Mouse (Mus musculus) gastrocnemius, postnatal 36 days (tissue): ENCODE measurements at regions not wholly inside any gene's neighbourhood (a gene's known extent, or its start where the extent isn't known, plus 50 kb on each side); places are given as distances from the start of the nearest gene placed in this dataset.

Source experiments
- DNase-seq, 2 experiments: peaks; one replicate each; pipeline ENCODE4 v3.0.0; 2022
- intact Hi-C: fragments of 180-260 bp; cut with DNase I; formaldehyde crosslinking; loops from one replicate; pipeline ENCODE4 v1.15.1; 2025

- DNase-seq: peak in 1 of 2 experiments; percentile 31
- intact Hi-C loops: loop anchor here (5.0 kb wide), 1 partner anchor 1448 kb away; no protein-coding TSS in a partner anchor
Observed at GRCm38 (mm10) chr5:73729646-73730045, 78.5 kb downstream of the Spata18 start.

GRCm38 (mm10) chr5:73731423-73731822 lies 80.2 kb downstream of the Spata18 start:
- DNase-seq: no peak
- intact Hi-C loops: no loop called here

- peak in 1 of 2 experiments; percentile 9 for DNase-seq
Observed at GRCm38 (mm10) chr5:73731991-73732565, 80.9 kb downstream of the Spata18 start.

GRCm38 (mm10) chr5:73740766-73741165 lies 89.6 kb downstream of the Spata18 start:
- intact Hi-C loops: no loop called here
- DNase-seq: no peak

More at GRCm38 (mm10) chr5:73731991-73732565, 80.9 kb downstream of the Spata18 start:
- intact Hi-C loops: no loop called here

GRCm38 (mm10) chr5:73741441-73741840 lies 90.3 kb downstream of the Spata18 start:
- DNase-seq: no peak

GRCm38 (mm10) chr5:73743953-73744352 lies 92.8 kb downstream of the Spata18 start:
- DNase-seq: no peak
- intact Hi-C loops: no loop called here

More at GRCm38 (mm10) chr5:73741441-73741840, 90.3 kb downstream of the Spata18 start:
- intact Hi-C loops: no loop called here

GRCm38 (mm10) chr5:73749791-73750190 lies 98.6 kb downstream of the Spata18 start:
- no peak for DNase-seq
- intact Hi-C loops: no loop called here

GRCm38 (mm10) chr5:73752225-73752644 lies 101.1 kb downstream of the Spata18 start:
- intact Hi-C loops: no loop called here
- DNase-seq: no peak

GRCm38 (mm10) chr5:73753827-73754226 lies 102.6 kb downstream of the Spata18 start:
- intact Hi-C loops: no loop called here
- no peak for DNase-seq

GRCm38 (mm10) chr5:73758534-73758933 lies 107.4 kb downstream of the Spata18 start:
- DNase-seq: no peak
- intact Hi-C loops: no loop called here

GRCm38 (mm10) chr5:73761236-73761635 lies 110.1 kb downstream of the Spata18 start:
- no peak for DNase-seq
- intact Hi-C loops: loop anchor here (5.0 kb wide), 1 partner anchor 521 kb away; no protein-coding TSS in a partner anchor

GRCm38 (mm10) chr5:73761709-73762108 lies 110.5 kb downstream of the Spata18 start:
- DNase-seq: peak; percentile 45 to 78
- intact Hi-C loops: loop anchor here (5.0 kb wide), 1 partner anchor 521 kb away; no protein-coding TSS in a partner anchor

GRCm38 (mm10) chr5:73764226-73764625 lies 113.0 kb downstream of the Spata18 start:
- intact Hi-C loops: loop anchor here (5.0 kb wide), 1 partner anchor 518 kb away; no protein-coding TSS in a partner anchor

GRCm38 (mm10) chr5:73765466-73765865 lies 114.3 kb downstream of the Spata18 start:
- no peak for DNase-seq
- intact Hi-C loops: no loop called here

More at GRCm38 (mm10) chr5:73764226-73764625, 113.0 kb downstream of the Spata18 start:
- DNase-seq: no peak

- intact Hi-C loops: no loop called here
- DNase-seq: no peak
Observed at GRCm38 (mm10) chr5:73768253-73768652, 117.1 kb downstream of the Spata18 start.

GRCm38 (mm10) chr5:73775775-73776548 lies 124.8 kb downstream of the Spata18 start:
- intact Hi-C loops: no loop called here
- no peak for DNase-seq

- intact Hi-C loops: no loop called here
Observed at GRCm38 (mm10) chr5:73777282-73777921, 126.2 kb downstream of the Spata18 start.

GRCm38 (mm10) chr5:73781190-73781940 lies 130.2 kb downstream of the Spata18 start:
- DNase-seq: no peak
- intact Hi-C loops: no loop called here

More at GRCm38 (mm10) chr5:73777282-73777921, 126.2 kb downstream of the Spata18 start:
- peak; percentile 39 to 64 for DNase-seq

GRCm38 (mm10) chr5:73782214-73783091 lies 131.3 kb downstream of the Spata18 start:
- no peak for DNase-seq
- intact Hi-C loops: no loop called here
